Mouse (Mus musculus): ENCODE measurements at regions not wholly inside any gene's neighbourhood (a gene's known extent, or its start where the extent isn't known, plus 50 kb on each side); places are given as distances from the start of the nearest gene placed in this dataset.
"Not testable (repeated sequence)": the region's sequence is repeated elsewhere in the genome, so short reads cannot be mapped to it uniquely, and the experiment has no call there.

- DNase-seq (ENCODE audit: low spot score in 2 of 2) = no peak
Measured at GRCm38 (mm10) chr7:118320307-118320706, 76.8 kb upstream of the Smg1 start.

DNA sequence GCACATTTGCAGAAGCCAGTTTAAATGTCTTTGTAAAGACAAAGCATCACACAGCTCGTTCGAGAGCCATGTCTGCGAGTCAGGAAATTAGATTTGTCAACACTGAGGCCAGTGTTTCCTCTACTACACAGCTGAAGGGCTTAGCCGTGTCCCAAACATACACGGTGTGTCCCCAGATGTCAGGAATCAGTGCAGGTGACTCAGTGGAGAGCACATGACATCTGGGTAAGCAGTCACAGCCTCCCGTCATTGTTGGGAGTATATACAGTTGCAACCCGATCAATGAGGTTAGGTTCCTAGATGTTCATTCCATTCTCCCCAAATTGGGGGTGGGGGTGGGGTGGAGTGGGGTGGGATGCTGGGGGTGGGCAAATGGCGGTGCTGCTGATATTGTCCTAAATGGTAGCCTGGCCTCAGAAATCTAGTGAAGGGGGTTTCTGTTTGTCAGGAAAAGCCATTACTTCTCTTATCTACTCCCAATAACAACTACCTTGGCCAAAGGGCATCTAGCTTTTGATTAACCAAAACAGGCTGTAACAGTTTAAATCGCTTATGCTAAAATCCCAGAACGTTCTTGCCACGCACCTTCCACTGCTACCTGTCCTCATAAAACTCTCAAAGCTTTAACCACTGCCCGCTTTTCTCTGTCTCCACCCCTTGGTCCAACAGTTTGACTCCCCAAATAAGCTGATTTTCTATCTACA lies 75.1 kb upstream of the Smg1 start:
- DNase-seq (ENCODE audit: low spot score in 2 of 2) = no peak

DNA sequence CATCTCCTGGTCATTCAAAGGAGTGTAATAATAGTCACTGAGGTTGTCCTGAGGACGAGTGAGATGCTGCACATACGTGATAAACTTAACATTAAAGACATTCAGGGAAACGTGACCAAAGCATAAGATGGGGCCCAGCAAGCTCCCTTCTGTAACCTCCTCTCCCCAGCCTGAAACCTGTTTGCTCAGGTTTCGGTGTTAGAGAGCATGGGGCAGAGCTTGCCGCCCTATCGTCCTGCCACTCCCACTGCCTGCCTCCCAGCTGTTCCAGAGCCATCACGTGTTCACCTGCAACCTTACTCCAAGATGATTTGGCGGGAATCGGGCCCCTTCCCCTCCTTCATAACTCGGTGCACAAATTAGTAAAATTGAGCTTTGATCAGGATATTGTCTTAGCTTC lies 71.4 kb upstream of the Smg1 start:
- DNase-seq (ENCODE audit: low spot score in 2 of 2) = not testable (repeated sequence)

DNA sequence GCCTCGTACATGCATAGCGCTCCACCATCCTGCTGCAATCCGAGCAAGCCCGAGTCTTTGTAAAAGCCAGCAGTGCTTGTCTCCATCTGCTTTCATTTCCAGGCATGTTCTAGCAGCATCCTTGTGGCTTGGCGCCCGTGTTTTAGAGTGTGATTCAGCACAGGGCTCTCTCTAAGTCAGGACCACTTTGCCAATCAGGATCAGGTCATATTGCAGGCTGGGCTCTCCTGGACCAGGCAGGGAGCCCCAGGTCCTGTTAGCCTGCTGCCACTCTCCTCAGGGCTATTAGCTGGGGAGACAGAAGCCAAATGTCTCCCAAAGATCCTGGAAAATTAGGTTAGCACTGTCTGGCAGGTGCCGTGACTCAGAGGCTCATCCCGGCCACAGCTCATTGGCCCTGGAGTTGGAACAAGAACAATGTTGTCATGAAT lies 70.8 kb upstream of the Smg1 start:
- peak; percentile 36 to 45 for DNase-seq (ENCODE audit: low spot score in 2 of 2)

GRCm38 (mm10) chr7:118313818-118314217 lies 70.3 kb upstream of the Smg1 start:
- peak; percentile 23 to 30 for DNase-seq (ENCODE audit: low spot score in 2 of 2)

- no peak for DNase-seq (ENCODE audit: low spot score in 2 of 2)
Measured at GRCm38 (mm10) chr7:118309733-118310132, 66.3 kb upstream of the Smg1 start.

- no peak for DNase-seq (ENCODE audit: low spot score in 2 of 2)
Measured at GRCm38 (mm10) chr7:118308882-118309281, 65.4 kb upstream of the Smg1 start.

- DNase-seq (ENCODE audit: low spot score in 2 of 2) = peak; percentile 90 to 91
Measured at GRCm38 (mm10) chr7:118304812-118305211, 61.3 kb upstream of the Smg1 start.

DNA sequence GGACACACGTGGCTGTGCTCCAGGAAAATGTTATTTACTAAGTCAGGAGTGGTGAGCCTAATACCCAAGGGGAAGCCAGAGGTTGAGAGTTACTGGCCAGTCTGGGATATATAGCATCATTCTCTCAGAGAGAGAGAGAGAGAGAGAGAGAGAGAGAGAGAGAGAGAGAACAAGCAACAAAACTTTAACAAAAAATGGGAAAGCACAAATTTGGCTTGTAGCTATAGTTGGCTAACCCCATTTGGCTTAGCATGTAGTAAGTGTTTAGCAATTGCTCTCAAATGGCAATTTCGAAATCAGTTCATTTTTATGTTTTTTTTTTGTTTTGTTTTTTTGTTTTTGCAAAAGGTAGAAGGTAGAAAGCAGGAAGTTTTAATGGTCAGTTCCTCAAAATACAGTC lies 60.9 kb upstream of the Smg1 start:
- no peak for DNase-seq (ENCODE audit: low spot score in 2 of 2)

DNA sequence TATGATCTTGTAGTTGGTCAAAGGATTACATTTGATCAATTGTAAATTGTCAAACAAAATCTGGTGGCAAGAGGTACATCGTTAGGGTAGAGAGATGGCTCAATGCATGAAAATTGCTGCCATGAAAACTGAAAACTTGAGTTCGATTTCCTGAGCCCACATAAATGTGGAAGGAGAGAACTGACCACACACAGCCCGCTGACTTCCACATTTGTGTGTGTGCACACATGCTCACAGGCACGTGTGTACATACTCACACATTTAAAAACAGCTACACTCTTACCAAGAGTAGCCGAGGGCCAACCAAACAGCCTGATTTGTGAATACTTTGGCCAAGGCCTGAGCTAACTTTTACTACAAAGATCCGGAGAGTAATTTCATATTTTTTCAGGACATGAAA lies 60.5 kb upstream of the Smg1 start:
- no peak for DNase-seq (ENCODE audit: low spot score in 2 of 2)

GRCm38 (mm10) chr7:118300678-118301342 lies 57.3 kb upstream of the Smg1 start:
- DNase-seq (ENCODE audit: low spot score in 2 of 2) = peak; percentile 28 to 29

- peak; percentile 90 to 91 for DNase-seq (ENCODE audit: low spot score in 2 of 2)
Measured at GRCm38 (mm10) chr7:118297613-118298012, 54.1 kb upstream of the Smg1 start.

GRCm38 (mm10) chr7:118296856-118297518 lies 53.5 kb upstream of the Smg1 start:
- DNase-seq (ENCODE audit: low spot score in 2 of 2) = no peak

DNA sequence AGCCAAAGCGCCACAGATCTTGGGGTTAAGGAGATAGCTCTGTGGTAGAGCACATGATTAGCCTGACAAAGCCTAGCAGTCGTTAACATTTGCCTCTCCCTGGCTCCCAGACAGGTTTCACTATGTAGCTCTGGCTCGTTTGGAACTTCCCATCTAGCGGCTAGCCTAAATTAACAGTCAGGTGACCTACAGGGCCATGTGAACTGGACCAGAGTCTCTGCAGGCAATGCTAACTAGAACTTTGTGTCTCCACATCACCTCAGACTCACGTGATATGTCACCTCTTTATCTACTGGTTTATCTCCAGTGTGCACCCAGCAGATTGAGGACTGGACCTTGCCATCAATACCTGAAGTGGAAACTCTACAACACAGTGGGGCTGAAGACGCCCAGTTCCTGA lies 52.4 kb upstream of the Smg1 start:
- DNase-seq (ENCODE audit: low spot score in 2 of 2) = no peak

DNA sequence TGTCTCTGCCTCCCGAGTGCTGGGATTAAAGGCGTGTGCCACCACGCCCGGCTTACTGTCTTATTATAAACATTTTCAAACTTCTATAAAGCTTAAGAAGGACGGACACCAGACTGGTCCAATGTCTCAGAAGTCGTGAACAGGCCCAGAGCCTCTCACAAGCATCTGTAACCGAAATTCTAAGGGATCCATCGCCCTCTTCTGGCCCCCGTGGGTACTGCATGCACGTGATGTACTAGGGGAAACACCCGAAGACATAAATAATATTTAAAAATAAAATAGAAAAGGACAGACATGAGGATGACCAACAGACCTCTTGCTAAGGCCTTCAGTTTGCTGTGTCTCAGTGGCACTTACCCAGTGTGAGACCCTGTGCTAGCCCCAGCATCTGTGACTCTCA lies 51.8 kb upstream of the Smg1 start:
- DNase-seq (ENCODE audit: low spot score in 2 of 2) = peak; percentile 15 to 17

DNA sequence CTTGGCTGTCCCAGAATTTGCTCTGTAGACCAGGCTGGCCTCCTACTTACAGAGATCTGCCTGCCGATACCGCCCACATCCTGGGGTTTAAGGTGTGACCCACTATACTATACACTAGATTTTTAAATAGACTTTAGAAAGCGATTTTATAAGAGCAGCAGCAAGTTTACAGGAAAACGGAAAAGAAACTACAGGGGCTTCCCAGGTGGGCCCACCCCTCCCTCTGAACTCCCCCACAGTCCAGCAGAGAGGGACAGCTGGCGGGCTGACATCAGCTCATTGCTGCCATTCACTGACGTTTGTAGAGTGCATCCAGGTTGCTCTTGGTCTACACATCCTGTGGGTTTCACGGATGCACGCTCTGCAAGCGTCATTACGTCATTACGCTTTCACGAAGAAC lies 51.2 kb upstream of the Smg1 start:
- DNase-seq (ENCODE audit: low spot score in 2 of 2) = no peak
